Mouse (Mus musculus): ENCODE data around the gene Gm5615.

- TF ChIP-seq CTCF (IDR thresholded peaks at IDR 0.05; ENCODE audit: low read depth) = no peak
- no peak for TF ChIP-seq EP300 (IDR thresholded peaks at IDR 0.05; ENCODE audit: low read depth)
Observed at GRCm38 (mm10) chr9:36541863-36542262, at the start of gene Gm5615.

Measured in heart, postnatal 0 days (tissue).